Mouse (Mus musculus) c-Kit-positive CD71-positive TER-119-positive erythroid progenitor cells, embryonic 14.5 days (primary cell): ENCODE measurements around the gene Qsox1.
A peak's percentile ranks its signal among the peaks of the same experiment; 100 is the strongest.

Experiments used
- DNase-seq: peaks from one replicate; pipeline ENCODE4 v3.0.0-alpha.2; 2013; ENCODE audit warnings: low spot score

The Qsox1 gene

DNA sequence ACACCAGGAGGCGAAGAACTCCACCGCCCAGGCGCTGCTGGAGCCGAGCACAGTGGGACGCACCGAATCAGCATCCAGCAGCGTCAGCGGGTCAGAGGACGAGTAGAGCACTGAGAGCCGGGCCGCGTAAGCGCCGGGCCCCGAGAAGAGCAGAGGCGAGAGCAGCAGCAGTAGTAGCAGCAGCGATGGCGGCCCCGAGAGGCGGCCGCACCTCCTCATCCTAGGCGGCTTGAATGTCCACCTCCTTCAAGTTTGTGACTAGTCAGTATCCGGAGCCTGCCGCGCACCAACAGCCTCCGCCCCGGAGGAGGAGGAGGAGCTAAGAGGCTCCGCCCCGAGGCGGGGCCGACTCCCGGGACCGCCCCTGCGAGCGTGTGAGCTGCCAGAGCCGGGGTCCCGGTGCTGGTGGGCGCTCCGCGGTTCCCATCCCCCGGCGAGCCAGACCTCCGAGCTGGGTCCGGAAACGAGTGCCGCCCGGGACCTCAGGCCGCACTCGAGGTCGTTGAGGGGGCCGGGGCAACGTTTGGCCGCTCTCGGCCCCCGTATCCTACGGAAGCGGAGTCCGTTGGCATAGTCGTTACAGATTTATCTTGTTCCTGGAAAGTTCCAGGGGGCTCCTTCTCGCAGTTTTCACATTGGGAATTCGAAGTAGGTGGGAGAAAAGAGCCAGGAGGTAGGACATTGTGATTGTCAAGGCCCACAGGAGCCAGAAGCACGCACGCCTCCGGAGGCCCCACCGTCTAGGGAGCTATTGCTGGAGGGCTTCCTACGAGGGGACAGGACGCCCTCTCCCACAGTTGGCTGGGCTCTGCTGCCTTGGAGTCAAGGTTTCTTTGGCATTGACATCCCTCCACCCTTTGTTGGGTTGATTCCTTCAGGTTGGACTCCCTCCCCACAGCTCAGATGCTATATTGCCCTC, at the start of gene Qsox1:
Gene Qsox1 (minus strand): TSS at position 309 of the 919 bp plus-strand sequence.
- peak; percentile 87 for DNase-seq

DNA sequence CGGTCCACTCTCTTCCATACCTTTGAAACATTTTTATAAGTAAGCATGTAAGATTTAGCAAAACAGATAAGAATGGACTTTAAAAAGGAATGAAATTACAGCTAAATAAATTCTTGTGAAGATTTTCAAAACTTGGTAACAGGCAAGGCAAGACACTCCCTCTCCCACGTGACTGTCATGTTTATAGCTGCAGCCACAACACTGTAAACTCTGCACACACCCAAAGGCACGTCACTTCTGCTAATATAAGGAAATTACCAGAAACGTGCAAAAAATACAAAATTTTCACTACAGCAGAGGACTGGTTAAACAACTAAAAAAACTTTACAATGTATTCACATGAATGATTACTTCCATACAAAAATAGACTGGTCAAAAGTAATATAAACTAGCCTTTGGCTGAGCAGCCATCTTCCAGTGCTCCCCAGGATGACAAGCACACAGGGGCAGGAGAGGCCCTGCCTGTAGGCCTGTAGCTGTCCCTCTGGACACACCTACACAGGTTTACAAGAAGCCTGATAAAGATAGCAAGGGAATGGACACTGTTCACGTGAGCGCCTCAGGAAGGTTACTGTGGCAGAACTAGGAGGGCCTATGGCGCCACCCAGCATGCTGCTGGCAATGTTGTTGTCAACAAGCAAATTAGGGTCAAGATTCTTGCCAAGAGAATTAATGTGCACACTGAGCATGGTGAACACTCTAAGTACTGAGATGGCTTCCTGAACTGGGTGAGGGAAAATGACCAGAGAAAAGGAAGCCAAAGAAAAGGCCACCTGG, 42.4 kb upstream of the Qsox1 start:
- no peak for DNase-seq

DNA sequence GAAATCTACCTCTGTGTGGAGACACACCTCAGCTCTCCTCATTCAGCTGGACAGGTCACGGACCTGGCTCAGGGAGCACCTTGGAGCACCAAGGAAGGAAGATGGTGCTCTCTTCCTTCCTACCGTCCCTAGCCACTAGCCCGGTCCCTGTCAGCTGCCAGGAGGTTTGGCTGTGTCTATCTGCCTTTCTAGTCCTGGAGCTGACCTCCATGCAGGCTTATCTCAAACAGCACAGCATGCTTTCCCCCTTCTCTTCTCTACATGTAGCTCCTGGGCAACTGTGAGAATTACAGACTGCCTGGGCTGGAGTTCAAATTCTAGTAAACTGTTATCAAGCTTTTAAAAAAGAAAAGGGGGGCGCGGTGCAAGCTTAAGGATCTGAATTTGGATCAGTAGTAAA, 40.3 kb upstream of the Qsox1 start:
- no peak for DNase-seq

DNA sequence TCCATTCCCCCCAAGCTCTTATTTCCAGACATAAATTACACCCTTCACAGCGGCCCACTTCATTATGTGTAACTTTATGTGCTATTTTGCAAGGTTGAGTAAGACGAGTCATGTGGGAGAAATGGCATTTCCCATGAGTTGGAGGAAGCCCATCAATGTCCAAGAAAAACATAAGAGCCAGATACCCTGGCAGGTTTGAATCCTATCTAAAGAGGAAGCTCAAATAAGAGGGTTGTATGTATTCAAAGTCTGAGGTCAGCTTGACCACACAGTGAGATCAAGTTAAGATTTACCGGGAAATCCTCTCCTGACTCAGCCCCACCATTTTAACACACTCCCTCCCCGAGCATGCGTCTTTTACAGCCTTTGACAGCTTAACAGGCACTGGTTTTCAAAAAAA, 31.5 kb upstream of the Qsox1 start:
- no peak for DNase-seq

DNA sequence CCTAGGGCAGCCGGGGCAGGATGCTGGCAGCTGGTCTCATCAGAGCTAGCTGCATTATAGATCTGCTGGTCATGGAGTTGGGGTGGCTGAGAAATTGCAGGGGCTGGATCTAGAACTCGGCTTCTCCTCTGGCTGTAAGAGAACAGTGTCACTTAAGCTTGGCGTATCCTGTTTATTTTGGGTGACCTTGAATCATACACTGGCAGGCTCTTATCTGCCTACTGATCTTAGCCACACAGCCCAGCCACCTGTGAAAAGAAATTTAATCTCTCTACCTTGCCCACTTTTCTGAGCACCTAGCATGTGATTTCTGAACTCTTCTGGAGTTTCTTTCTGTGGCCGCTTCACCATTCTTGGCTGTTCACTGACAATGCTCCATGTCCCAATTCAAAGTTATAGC, 30.8 kb upstream of the Qsox1 start:
- DNase-seq, result no peak

DNA sequence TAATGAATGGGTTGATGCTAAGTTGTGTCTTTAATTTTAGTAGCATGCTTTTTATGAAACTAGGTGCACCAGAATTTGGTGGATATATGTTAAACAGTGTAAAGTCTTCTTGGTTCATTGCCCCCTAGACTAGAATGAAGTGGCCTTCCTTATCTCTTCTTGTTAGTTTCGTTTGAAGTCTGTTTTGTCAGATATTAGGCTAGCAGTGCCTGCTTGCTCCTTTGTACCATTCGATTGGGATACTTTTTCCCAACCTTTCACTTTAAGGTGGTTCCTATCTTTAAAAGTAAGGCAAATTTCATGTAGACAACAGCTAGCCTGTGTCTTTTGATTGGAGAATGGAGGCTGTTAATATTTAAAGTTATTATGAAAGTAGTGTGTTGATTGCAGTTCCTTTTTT, 23.0 kb upstream of the Qsox1 start:
- peak; percentile 48 for DNase-seq

DNA sequence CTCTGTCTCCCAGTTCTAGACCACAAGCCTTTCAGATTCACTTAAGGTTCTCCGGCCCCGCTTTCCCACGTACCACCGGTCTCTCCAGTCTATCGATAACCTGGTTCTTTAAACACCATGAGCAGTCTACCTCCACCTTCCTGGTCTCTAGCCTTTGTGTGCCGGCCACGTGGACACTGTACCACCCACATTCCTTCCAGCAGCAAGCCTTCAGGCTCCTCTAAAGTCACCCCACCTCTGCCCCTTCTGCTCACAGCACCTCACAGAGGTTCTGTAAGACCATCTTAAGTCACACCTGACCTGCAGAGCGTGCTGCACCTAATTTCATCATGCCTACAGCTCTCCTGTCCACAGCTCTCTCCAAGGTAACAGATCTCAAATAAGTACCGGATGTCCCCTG, 20.9 kb upstream of the Qsox1 start:
- DNase-seq, result no peak

DNA sequence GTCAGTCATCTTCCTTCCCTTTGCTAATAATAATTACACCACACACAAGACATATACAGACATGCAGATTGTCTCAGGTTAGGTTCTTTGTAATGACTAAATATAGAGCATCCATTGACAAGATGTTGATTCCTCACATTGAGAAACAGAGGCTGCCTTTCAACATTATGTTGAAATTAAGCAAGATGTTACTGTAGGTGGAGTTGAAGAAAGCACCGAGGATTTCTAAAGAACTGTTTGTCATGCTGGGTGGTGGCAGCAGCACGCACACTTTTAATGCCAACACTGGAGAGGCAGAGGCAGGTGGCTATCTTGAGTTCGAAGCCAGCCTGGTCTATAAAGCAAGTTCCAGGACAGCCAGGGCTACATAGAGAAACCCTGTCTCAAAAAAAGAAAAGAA, 19.3 kb upstream of the Qsox1 start:
- DNase-seq, result no peak

DNA sequence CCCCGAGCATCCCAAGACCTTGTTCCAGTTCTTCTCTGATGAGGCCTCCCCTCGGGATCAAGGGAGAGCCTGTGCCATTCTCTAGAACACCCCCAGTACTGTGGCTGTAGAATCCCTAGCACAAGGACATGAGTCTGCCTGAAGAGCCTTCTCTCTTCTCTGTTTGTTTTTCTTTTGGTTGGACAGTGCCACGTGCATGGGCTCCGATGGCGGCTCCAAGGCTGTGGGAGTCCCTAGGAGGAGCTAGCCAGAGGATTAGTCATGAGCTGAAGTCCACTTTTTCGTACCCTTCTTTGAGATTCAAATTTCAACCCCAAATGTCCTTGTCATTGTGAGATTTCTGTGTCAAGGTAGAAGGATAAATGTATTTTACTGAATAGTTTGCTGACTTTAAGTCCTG, 18.2 kb upstream of the Qsox1 start:
- no peak for DNase-seq

DNA sequence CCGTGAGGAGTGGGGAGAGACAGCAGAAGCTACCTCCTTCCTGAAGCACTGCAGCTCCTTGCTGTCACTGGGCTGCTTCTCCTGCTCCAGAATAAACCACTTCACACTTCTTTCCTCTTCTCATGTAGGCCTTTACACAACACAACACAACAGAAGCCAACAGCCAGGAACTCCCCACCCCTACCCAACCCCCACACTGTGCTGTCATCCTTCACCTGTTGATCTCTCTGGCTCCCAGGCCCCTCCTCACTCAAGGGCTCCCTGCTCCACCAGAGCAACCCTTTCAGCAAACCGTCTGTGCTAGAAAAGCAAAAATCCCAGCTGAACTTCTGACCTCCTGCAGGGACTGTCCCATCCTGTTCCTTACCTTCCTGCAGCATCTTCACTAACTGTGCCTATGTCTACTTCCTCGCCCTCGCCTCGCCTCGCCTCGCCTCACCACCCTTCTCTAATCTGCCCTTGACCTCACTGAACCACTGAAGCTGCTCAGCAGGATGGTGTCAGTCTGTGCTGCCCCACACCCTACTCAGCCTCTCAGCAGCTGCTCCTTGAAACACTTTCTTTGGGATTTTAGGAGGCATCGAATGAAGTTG, 15.1 kb upstream of the Qsox1 start:
- DNase-seq, result no peak

DNA sequence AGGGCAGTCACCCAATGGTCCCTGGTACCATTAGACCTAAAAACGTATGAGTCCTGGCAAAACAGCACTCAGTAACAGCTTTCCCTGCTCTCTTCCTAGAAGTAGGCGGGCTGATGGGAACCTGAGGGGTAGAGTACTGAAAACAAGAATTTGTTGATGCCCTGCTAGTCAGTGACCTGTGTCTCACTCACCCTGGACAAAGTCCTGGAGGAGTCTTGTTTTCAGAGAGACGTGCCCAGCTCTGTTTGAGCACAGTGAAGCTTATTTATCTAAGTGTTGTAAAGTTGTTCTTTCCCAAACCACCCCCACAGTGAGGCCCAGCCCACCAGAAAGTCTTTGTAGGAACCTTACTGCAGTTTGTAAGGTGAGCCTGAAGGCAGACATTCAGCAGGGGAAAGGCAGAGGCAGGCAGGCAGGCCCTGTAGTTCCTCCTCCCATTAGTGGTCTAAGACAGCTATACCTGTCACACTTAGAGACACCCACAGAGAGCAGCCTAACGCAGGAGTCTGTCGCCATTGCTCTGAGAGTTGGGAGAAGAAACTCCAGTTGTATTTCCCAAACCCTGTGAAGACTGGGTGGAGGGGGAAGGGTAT, 14.2 kb upstream of the Qsox1 start:
- DNase-seq, result no peak

DNA sequence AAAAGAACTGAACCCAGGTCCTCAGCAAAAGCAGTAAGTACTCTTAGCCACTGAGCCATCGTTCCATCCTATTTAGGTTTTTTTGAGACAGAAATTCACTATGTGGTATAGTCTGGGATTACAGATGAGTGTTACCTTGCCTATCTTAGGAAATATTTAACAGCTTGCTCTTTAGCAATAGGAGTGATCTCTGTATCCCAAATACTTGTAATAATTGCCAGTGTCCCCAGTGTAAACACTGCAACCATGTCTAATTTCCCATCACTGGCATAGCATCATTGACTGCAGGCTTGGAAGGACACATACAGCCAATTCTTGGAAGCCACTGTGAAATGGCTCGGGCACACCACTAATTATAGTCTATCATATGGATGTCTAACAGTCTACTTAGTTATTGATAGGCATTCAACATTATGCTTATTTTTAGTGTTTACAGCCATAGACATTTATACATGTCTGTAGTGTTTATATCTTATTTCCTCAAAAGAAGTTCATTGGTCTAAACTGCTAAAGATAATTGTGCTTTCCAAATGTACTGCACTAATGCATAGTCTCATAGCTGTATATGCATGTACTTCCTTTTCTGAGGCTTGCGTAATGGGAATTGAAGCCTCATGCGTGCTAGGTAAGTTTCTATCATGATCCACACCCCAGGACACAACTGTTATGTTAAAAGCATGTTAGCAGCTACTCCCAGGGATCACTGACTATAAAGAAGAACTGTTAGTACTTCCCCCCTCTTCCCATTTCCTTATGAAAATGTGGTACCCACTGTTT, 13.4 kb upstream of the Qsox1 start:
- no peak for DNase-seq

DNA sequence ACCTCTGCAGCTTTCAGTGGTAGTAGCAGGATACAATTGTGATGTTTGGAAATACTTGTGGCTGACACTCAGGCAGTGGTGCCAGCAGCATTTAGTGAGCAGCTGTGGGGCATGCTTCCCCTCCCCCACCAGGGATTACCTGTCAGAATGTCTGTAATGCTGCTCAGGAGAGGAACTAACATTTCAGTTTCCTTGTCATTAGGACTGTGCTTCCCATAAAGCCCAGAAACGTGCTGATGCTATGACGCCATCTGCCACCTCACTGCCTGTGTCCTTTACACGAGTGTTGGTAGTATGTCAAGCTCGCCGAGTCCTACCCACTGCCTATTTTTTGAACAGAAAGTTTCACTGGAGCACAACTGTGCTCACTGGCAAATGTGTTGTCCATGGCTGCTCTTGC, 8.0 kb upstream of the Qsox1 start:
- no peak for DNase-seq

DNA sequence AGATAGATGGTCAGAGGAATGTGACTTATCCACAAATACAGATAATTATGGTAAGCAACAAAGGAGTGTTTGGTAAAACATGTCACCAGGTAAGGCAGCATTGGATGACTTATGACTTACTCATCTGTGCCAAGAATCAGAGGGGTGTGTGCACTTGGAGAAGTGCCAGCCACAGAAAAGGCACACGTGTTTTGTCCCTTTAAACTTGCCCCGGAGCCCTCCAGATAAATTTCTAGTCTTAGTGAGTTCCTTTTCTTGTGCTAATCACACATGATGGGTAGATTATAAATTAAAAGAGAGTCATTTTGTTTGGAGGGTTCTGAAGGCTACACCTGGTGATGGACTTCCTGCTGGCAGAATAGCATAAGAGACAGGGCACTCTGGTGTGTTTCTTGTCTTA, 3.5 kb upstream of the Qsox1 start:
- no peak for DNase-seq

DNA sequence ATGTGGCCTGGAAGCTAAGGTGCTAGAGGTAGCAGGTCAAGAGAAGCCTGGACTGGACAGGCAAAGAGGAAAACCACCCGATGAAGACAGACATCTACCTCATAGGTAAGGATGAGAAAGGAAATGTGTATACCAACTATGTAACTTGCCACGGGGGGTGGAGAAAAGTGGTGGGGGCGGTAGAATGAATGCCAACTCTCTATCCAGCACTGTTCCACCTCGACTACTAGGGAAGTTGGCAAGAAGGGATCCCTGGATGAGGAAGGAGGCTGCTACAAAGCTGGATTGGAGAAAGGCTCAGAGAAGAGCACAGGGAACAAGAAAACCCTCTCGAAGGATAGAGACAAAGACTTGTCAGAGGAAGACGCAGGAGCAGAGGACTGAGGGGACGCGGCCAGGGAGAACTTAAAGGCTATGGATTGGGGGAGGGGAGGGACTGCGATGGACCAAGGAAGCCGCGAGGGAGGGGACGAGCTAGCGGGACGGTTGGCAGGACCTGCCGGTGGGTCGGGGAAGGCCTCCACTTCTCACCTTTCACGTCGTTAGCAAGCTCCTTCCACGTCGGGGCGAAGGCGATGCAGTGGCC, 601 bp downstream of the Qsox1 start:
- DNase-seq, result no peak

DNA sequence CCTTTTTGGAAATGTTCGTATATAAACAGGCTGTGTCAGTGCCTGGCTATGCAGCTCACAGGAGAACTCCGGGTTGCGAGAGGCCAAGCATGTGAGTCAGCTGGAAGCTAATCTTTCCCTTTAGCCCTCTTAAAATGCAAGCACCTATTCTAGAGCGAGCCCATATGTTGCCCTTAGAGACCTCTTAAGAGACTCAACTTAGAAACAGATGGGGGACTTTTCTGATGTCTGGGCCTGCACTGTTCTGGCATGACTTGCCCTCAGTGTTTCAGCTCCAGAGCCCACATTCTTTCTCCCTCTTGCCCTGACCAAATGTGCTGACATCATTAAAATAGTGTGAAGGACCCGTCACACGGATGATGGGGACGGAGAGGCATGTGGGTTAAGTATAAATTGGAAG, 2.1 kb downstream of the Qsox1 start:
- DNase-seq, result no peak

DNA sequence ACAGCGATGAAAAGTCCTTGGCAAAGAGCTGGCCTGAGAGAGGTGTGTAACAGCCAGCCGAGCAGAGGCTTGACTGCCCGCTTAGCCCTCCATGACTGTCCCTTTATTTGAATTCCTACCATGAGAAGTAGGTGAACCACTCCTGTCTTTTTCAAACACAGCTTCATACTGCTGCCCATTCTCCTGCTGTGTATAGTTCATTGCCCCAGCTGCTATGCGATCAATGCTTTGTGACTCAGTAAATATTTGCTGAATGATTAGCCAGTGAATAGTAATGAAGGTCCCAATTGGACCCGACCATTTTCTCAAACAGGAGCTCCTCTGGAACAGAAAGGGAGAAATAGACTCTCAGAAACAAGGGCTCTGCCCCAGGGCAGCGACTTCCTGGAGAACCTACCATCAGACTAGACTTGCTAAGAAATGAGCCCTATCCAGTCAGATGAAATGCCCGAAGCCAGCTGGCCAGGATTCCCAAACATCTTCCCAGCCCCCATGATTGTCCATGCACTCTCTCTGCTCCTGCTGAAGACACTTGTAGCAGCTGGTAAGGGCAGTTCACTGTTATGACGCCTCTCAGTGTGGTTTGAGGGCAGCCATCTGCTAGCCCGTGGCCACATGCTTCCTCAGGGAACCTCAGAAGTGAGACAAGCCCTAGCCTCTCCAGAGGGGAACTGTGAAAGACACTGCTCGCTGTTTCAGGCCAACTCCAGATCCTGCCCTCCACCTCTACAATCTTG, 2.8 kb downstream of the Qsox1 start:
- DNase-seq, result no peak

DNA sequence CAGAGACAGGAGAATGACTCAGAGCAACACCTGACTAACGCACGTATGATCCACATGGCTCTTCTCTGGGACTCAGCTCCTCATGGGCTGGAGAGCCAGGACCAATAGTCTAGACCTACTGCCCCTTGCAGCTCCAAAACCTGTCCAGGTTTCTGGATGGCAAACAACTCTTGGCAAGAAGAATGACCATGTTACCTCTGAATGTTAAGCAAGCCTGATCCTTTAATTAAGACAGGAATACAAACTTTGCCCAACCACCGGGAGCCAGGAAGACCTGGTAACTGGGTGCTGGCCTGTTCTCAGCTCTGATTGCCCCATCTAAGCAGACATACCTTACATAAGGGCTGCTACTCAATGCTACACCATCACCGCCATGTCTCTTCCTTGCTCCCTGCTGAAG, 4.4 kb downstream of the Qsox1 start:
- no peak for DNase-seq

DNA sequence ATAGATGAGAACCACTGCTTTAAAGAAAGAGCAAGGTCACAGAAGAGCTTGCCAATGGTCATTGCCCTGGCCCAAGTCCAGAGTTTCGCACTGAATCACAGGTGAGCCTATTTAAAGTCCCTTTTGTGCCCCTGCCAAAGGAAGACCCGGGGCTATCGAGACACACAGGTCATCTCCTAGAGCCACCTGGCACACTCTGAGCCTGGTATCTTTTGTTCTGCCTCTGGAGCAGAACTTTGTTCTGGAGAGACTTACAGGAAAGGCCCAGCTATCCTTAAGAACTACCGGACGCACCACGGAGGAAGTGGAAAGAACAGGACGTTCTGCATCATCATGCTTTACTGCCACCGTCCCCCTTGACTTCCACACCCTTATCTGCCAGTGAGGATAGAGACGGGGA, 7.1 kb downstream of the Qsox1 start:
- DNase-seq, result no peak
